Mouse (Mus musculus): ENCODE data around the gene Atp5d. TPM values are rescaled to one million over a fixed set of nuclear protein-coding genes. Genes with fewer than 3 reads are reported as not detected.

The Atp5d gene
- polyA plus RNA-seq, 1 experiment, result 1,163 TPM

- Histone ChIP-seq H3K4me2 (ENCODE audit: low read depth) (no peak overlapping the region), H3K79me2 (ENCODE audit: control insufficient read depth, insufficient read depth) (peaks cover 11% of the 10 kb centered on the region), H3K36me3 (ENCODE audit: control insufficient read depth, insufficient read depth) (peaks cover 6% of the 10 kb centered on the region), H3K27me3 (ENCODE audit: control insufficient read depth, insufficient read depth, insufficient read length) (no peaks in the 10 kb centered on the region), H3K4me3 (peak overlapping the region; percentile 33), H3ac (ENCODE audit: control insufficient read depth, insufficient read length) (no peak overlapping the region)
- TF ChIP-seq REST (IDR thresholded peaks at IDR 0.05; ENCODE audit: insufficient read depth, insufficient read length) (no peak), SRF (IDR thresholded peaks at IDR 0.05; ENCODE audit: control insufficient read depth, insufficient read length, low read depth) (no peak), USF1 (IDR thresholded peaks at IDR 0.05; ENCODE audit: low read depth) (no peak), MYOG (IDR thresholded peaks at IDR 0.05; ENCODE audit: control insufficient read depth in 1 of 3, insufficient read depth in 1 of 3, insufficient read length in 2 of 3, low read depth in 2 of 3) (no peak), POLR2AphosphoS2 (IDR thresholded peaks at IDR 0.05; ENCODE audit: insufficient read length, low read depth) (no peak), MAX (IDR thresholded peaks at IDR 0.05; ENCODE audit: low read depth) (no peak), CEBPB (IDR thresholded peaks at IDR 0.05; ENCODE audit: insufficient read depth, poor library complexity, severe bottlenecking) (no peak), POLR2A (IDR thresholded peaks at IDR 0.05; ENCODE audit: insufficient read length, low read depth) (no peak), TCF12 (IDR thresholded peaks at IDR 0.05; ENCODE audit: insufficient read depth, poor library complexity, severe bottlenecking) (no peak), MYOD1 (IDR thresholded peaks at IDR 0.05; ENCODE audit: control insufficient read depth in 1 of 3, insufficient read length in 2 of 3, low read depth in 2 of 3) (no peak), E2F4 (IDR thresholded peaks at IDR 0.05; ENCODE audit: insufficient read depth) (no peak), TCF3 (IDR thresholded peaks at IDR 0.05; ENCODE audit: insufficient read length, low read depth) (no peak)
Observed at GRCm38 (mm10) chr10:80173955-80174640, 35.7 kb downstream of the Atp5d start.

- H3K79me2 ChIP-seq (ENCODE audit: control insufficient read depth, insufficient read depth), result peaks cover 5% of the 10 kb centered on the region
- H3K36me3 ChIP-seq (ENCODE audit: control insufficient read depth, insufficient read depth), result peaks cover 6% of the 10 kb centered on the region
- H3K4me2 ChIP-seq (ENCODE audit: low read depth), result no peak overlapping the region
- no peak for TF ChIP-seq MYOG (IDR thresholded peaks at IDR 0.05; ENCODE audit: control insufficient read depth in 1 of 3, insufficient read depth in 1 of 3, insufficient read length in 2 of 3, low read depth in 2 of 3)
- no peak for TF ChIP-seq REST (IDR thresholded peaks at IDR 0.05; ENCODE audit: insufficient read depth, insufficient read length)
- no peak for TF ChIP-seq CEBPB (IDR thresholded peaks at IDR 0.05; ENCODE audit: insufficient read depth, poor library complexity, severe bottlenecking)
- TF ChIP-seq USF1 (IDR thresholded peaks at IDR 0.05; ENCODE audit: low read depth), result no peak
- no peak for TF ChIP-seq TCF3 (IDR thresholded peaks at IDR 0.05; ENCODE audit: insufficient read length, low read depth)
- no peak for TF ChIP-seq SRF (IDR thresholded peaks at IDR 0.05; ENCODE audit: control insufficient read depth, insufficient read length, low read depth)
- TF ChIP-seq MYOD1 (IDR thresholded peaks at IDR 0.05; ENCODE audit: control insufficient read depth in 1 of 3, insufficient read length in 2 of 3, low read depth in 2 of 3), result no peak
- TF ChIP-seq POLR2AphosphoS2 (IDR thresholded peaks at IDR 0.05; ENCODE audit: insufficient read length, low read depth), result no peak
- no peak for TF ChIP-seq E2F4 (IDR thresholded peaks at IDR 0.05; ENCODE audit: insufficient read depth)
- no peak for TF ChIP-seq MAX (IDR thresholded peaks at IDR 0.05; ENCODE audit: low read depth)
- no peak for TF ChIP-seq TCF12 (IDR thresholded peaks at IDR 0.05; ENCODE audit: insufficient read depth, poor library complexity, severe bottlenecking)
- TF ChIP-seq POLR2A (IDR thresholded peaks at IDR 0.05; ENCODE audit: insufficient read length, low read depth), result no peak
- H3ac ChIP-seq (ENCODE audit: control insufficient read depth, insufficient read length), result no peak overlapping the region
- no peaks in the 10 kb centered on the region for H3K27me3 ChIP-seq (ENCODE audit: control insufficient read depth, insufficient read depth, insufficient read length)
- H3K4me3 ChIP-seq, result no peak overlapping the region
Observed at GRCm38 (mm10) chr10:80174705-80175104, 36.3 kb downstream of the Atp5d start.

GRCm38 (mm10) chr10:80175536-80176269 lies 37.3 kb downstream of the Atp5d start:
- TF ChIP-seq MAX (IDR thresholded peaks at IDR 0.05; ENCODE audit: low read depth) (no peak), MYOD1 (IDR thresholded peaks at IDR 0.05; ENCODE audit: control insufficient read depth in 1 of 3, insufficient read length in 2 of 3, low read depth in 2 of 3) (no peak), TCF3 (IDR thresholded peaks at IDR 0.05; ENCODE audit: insufficient read length, low read depth) (no peak), MYOG (IDR thresholded peaks at IDR 0.05; ENCODE audit: control insufficient read depth in 1 of 3, insufficient read depth in 1 of 3, insufficient read length in 2 of 3, low read depth in 2 of 3) (no peak), POLR2AphosphoS2 (IDR thresholded peaks at IDR 0.05; ENCODE audit: insufficient read length, low read depth) (no peak), USF1 (IDR thresholded peaks at IDR 0.05; ENCODE audit: low read depth) (no peak), SRF (IDR thresholded peaks at IDR 0.05; ENCODE audit: control insufficient read depth, insufficient read length, low read depth) (no peak), CEBPB (IDR thresholded peaks at IDR 0.05; ENCODE audit: insufficient read depth, poor library complexity, severe bottlenecking) (no peak)
- Histone ChIP-seq H3K79me2 (ENCODE audit: control insufficient read depth, insufficient read depth) (no peaks in the 10 kb centered on the region), H3ac (ENCODE audit: control insufficient read depth, insufficient read length) (no peak overlapping the region), H3K27me3 (ENCODE audit: control insufficient read depth, insufficient read depth, insufficient read length) (no peaks in the 10 kb centered on the region), H3K4me2 (ENCODE audit: low read depth) (no peak overlapping the region), H3K36me3 (ENCODE audit: control insufficient read depth, insufficient read depth) (peaks cover 6% of the 10 kb centered on the region), H3K4me3 (no peak overlapping the region)

- Histone ChIP-seq H3K36me3 (ENCODE audit: control insufficient read depth, insufficient read depth) (peaks cover under 1% of the 10 kb centered on the region), H3K4me2 (ENCODE audit: low read depth) (no peak overlapping the region), H3ac (ENCODE audit: control insufficient read depth, insufficient read length) (no peak overlapping the region), H3K4me3 (no peak overlapping the region), H3K79me2 (ENCODE audit: control insufficient read depth, insufficient read depth) (no peaks in the 10 kb centered on the region), H3K27me3 (ENCODE audit: control insufficient read depth, insufficient read depth, insufficient read length) (no peaks in the 10 kb centered on the region)
- no peak for TF ChIP-seq TCF3 (IDR thresholded peaks at IDR 0.05; ENCODE audit: insufficient read length, low read depth)
- TF ChIP-seq CEBPB (IDR thresholded peaks at IDR 0.05; ENCODE audit: insufficient read depth, poor library complexity, severe bottlenecking), result no peak
- no peak for TF ChIP-seq MAX (IDR thresholded peaks at IDR 0.05; ENCODE audit: low read depth)
- no peak for TF ChIP-seq POLR2AphosphoS2 (IDR thresholded peaks at IDR 0.05; ENCODE audit: insufficient read length, low read depth)
- TF ChIP-seq SRF (IDR thresholded peaks at IDR 0.05; ENCODE audit: control insufficient read depth, insufficient read length, low read depth), result no peak
- TF ChIP-seq POLR2A (IDR thresholded peaks at IDR 0.05; ENCODE audit: insufficient read length, low read depth), result no peak
- TF ChIP-seq USF1 (IDR thresholded peaks at IDR 0.05; ENCODE audit: low read depth), result no peak
- no peak for TF ChIP-seq MYOG (IDR thresholded peaks at IDR 0.05; ENCODE audit: control insufficient read depth in 1 of 3, insufficient read depth in 1 of 3, insufficient read length in 2 of 3, low read depth in 2 of 3)
- no peak for TF ChIP-seq TCF12 (IDR thresholded peaks at IDR 0.05; ENCODE audit: insufficient read depth, poor library complexity, severe bottlenecking)
- no peak for TF ChIP-seq REST (IDR thresholded peaks at IDR 0.05; ENCODE audit: insufficient read depth, insufficient read length)
- TF ChIP-seq E2F4 (IDR thresholded peaks at IDR 0.05; ENCODE audit: insufficient read depth), result no peak
- no peak for TF ChIP-seq MYOD1 (IDR thresholded peaks at IDR 0.05; ENCODE audit: control insufficient read depth in 1 of 3, insufficient read length in 2 of 3, low read depth in 2 of 3)
Observed at GRCm38 (mm10) chr10:80176270-80176834, 37.9 kb downstream of the Atp5d start.

Measured in myocyte (in vitro differentiated cells).